Mouse (Mus musculus) lung, postnatal 0 days (tissue): ENCODE measurements around the gene Scgb2b15. TPM values are rescaled to one million over a fixed set of nuclear protein-coding genes. Genes with fewer than 3 reads are reported as not detected.
"Not testable (repeated sequence)": the region's sequence is repeated elsewhere in the genome, so short reads cannot be mapped to it uniquely, and the experiment has no call there.

ENCODE experiments used
- ATAC-seq: fragments of 200-750 bp; cut with Nextera tagmentation; 2 replicates; pipeline ENCODE4 v1.8.0; 2017; ENCODE audit warnings: moderate library complexity
- DNase-seq: peaks from one replicate; pipeline ENCODE4 v3.0.0-alpha.2; 2016; ENCODE audit warnings: low spot score
- H3K27ac ChIP-seq: fragments of 300-500 bp; sonication (generic); 2 replicates; pipeline ENCODE4 v1.5.1; 2014; ENCODE audit warnings: antibody characterized with exemption, mild to moderate bottlenecking, low read length, mixed read lengths
- H3K27me3 ChIP-seq: fragments of 300-500 bp; sonication (generic); replicated peaks from 2 replicates; pipeline ENCODE4 v1.6.1; 2014; ENCODE audit warnings: low read length, mixed read lengths; ENCODE audit not compliant: insufficient read depth
- H3K36me3 ChIP-seq: fragments of 300-500 bp; sonication (generic); 2 replicates; pipeline ENCODE4 v1.6.1; 2014; ENCODE audit warnings: low read length, mixed read lengths; ENCODE audit not compliant: insufficient read depth
- H3K4me1 ChIP-seq: fragments of 300-500 bp; sonication (generic); 2 replicates; pipeline ENCODE4 v1.6.1; 2014; ENCODE audit warnings: antibody characterized with exemption, low read depth, low read length, mixed read lengths; ENCODE audit not compliant: insufficient read depth
- H3K4me2 ChIP-seq: fragments of 300-500 bp; sonication (generic); replicated peaks from 2 replicates; pipeline ENCODE4 v1.6.1; 2014; ENCODE audit warnings: low read depth, mild to moderate bottlenecking, low read length, moderate library complexity, mixed read lengths
- H3K4me3 ChIP-seq: fragments of 300-500 bp; sonication (generic); 2 replicates; pipeline ENCODE4 v1.5.1; 2014; ENCODE audit warnings: low read depth, low read length
- H3K9ac ChIP-seq: fragments of 300-500 bp; sonication (generic); replicated peaks from 2 replicates; pipeline ENCODE4 v1.6.1; 2014; ENCODE audit warnings: low read depth, mild to moderate bottlenecking
- H3K9me3 ChIP-seq: fragments of 300-500 bp; sonication (generic); 2 replicates; pipeline ENCODE4 v1.6.1; 2016; ENCODE audit warnings: low read length, mixed read lengths
- polyA plus RNA-seq: library from polyadenylated mRNA; unstranded; fragments of >200 nt; fragmentation: Nextera tagmentation; extraction: Ambion mirVana; gene quantifications from 2 replicates; pipeline ENCODE4 v1.2.1, GENCODE M21; 2015

Scgb2b15 gene
- not detected in 2 replicates for polyA plus RNA-seq

GRCm38 (mm10) chr7:32829562-32829961 is at the start of gene Scgb2b15:
Gene Scgb2b15, minus strand, starts transcription at chr7:32829662.
- not testable (repeated sequence) for H3K4me2 ChIP-seq, H3K27ac ChIP-seq, H3K9me3 ChIP-seq, ATAC-seq, H3K27me3 ChIP-seq, H3K4me1 ChIP-seq, H3K4me3 ChIP-seq, H3K36me3 ChIP-seq, DNase-seq, H3K9ac ChIP-seq

- H3K9me3 ChIP-seq, H3K4me2 ChIP-seq, H3K27ac ChIP-seq, DNase-seq, H3K36me3 ChIP-seq, ATAC-seq, H3K4me3 ChIP-seq, H3K4me1 ChIP-seq, H3K9ac ChIP-seq, H3K27me3 ChIP-seq: not testable (repeated sequence)
Observed at GRCm38 (mm10) chr7:32836254-32836653, 6.8 kb upstream of the Scgb2b15 start, which contains the start of gene Scgb1b15. Gene Scgb1b15, plus strand, starts transcription at chr7:32836554.

Other genes starting within 250 kb of the Scgb2b15 start
- gene Scgb1b15, start 6.9 kb upstream of the Scgb2b15 start, polyA plus RNA-seq = not detected in 2 replicates
- not detected in 2 replicates for gene Scgb2b17, start 226.9 kb upstream of the Scgb2b15 start, polyA plus RNA-seq
- gene Scgb1b17, start 233.8 kb upstream of the Scgb2b15 start, polyA plus RNA-seq = not detected in 2 replicates